Mouse (Mus musculus) brain, embryonic 14.5 days (tissue): Measurements from ENCODE around the gene Cog3.

ENCODE experiments used
- CTCF ChIP-seq: fragments of 200-500 bp; IDR thresholded peaks from 2 replicates; pipeline ENCODE4 v1.5.1; 2012; ENCODE audit warnings: inconsistent platforms, mild to moderate bottlenecking, moderate library complexity, borderline replicate concordance; ENCODE audit not compliant: insufficient read depth, insufficient read length; ENCODE audit errors: extremely low read depth
- POLR2A ChIP-seq: fragments of 200-500 bp; IDR thresholded peaks from 2 replicates; pipeline ENCODE4 v1.6.1; 2012; ENCODE audit warnings: mild to moderate bottlenecking, inconsistent platforms, borderline replicate concordance; ENCODE audit not compliant: poor library complexity, insufficient read depth, insufficient read length, severe bottlenecking; ENCODE audit errors: extremely low read depth

GRCm38 (mm10) chr14:75767492-75768274 is 13.4 kb upstream of the Cog3 start:
- TF ChIP-seq CTCF: peak; percentile 92
- TF ChIP-seq POLR2A: no peak
